Mouse (Mus musculus) right cerebral cortex, postnatal 25 days (tissue): Measurements from ENCODE around the gene Pecr.
"Not testable (repeated sequence)": the region's sequence is repeated elsewhere in the genome, so short reads cannot be mapped to it uniquely, and the experiment has no call there.

Source experiments
- DNase-seq: peaks from one replicate; pipeline ENCODE4 v3.0.0; 2022

Pecr gene

GRCm38 (mm10) chr1:72286904-72287303 is 2.8 kb upstream of the Pecr start:
- no peak for DNase-seq

- no peak for DNase-seq
Observed at GRCm38 (mm10) chr1:72284539-72284938, 425 bp upstream of the Pecr start.

- DNase-seq: no peak
Observed at GRCm38 (mm10) chr1:72282604-72283003, 1.5 kb downstream of the Pecr start.

GRCm38 (mm10) chr1:72278085-72278484 is 6.0 kb downstream of the Pecr start:
- DNase-seq: no peak

GRCm38 (mm10) chr1:72263099-72263498 is 21.0 kb downstream of the Pecr start:
- DNase-seq: no peak

- no peak for DNase-seq
Observed at GRCm38 (mm10) chr1:72256381-72257256, 27.5 kb downstream of the Pecr start.

GRCm38 (mm10) chr1:72255854-72256175 is 28.3 kb downstream of the Pecr start:
- DNase-seq: no peak

GRCm38 (mm10) chr1:72255062-72255853 is 28.9 kb downstream of the Pecr start:
- peak; percentile 31 for DNase-seq

GRCm38 (mm10) chr1:72254545-72255061 is 29.5 kb downstream of the Pecr start:
- peak; percentile 79 for DNase-seq

GRCm38 (mm10) chr1:72253881-72254491 is 30.1 kb downstream of the Pecr start:
- DNase-seq: peak; percentile 20

GRCm38 (mm10) chr1:72251806-72252205 is 32.3 kb downstream of the Pecr start:
- DNase-seq: no peak

- DNase-seq: not testable (repeated sequence)
Observed at GRCm38 (mm10) chr1:72248226-72248737, 35.8 kb downstream of the Pecr start.

GRCm38 (mm10) chr1:72244317-72245036 is 39.6 kb downstream of the Pecr start:
- no peak for DNase-seq

- peak; percentile 93 for DNase-seq
Observed at GRCm38 (mm10) chr1:72243656-72244316, 40.3 kb downstream of the Pecr start.

GRCm38 (mm10) chr1:72242581-72243143 is 41.5 kb downstream of the Pecr start:
- no peak for DNase-seq

GRCm38 (mm10) chr1:72239113-72239512 is 45.0 kb downstream of the Pecr start:
- not testable (repeated sequence) for DNase-seq

- DNase-seq: no peak
Observed at GRCm38 (mm10) chr1:72238016-72238580, 46.0 kb downstream of the Pecr start.

GRCm38 (mm10) chr1:72237007-72237775 is 46.9 kb downstream of the Pecr start:
- no peak for DNase-seq

- peak; percentile 69 for DNase-seq
Observed at GRCm38 (mm10) chr1:72236363-72237006, 47.6 kb downstream of the Pecr start.

GRCm38 (mm10) chr1:72232592-72232991 is 51.5 kb downstream of the Pecr start:
- DNase-seq: not testable (repeated sequence)
